Mouse (Mus musculus): ENCODE results near the gene Uggt2.

GRCm38 (mm10) chr14:119009531-119009930, 89.7 kb downstream of the Uggt2 start:
- no peak for TF ChIP-seq MAX (IDR thresholded peaks at IDR 0.05; ENCODE audit: low read depth)
- no peak for TF ChIP-seq USF1 (IDR thresholded peaks at IDR 0.05; ENCODE audit: low read depth)
- TF ChIP-seq POLR2A (IDR thresholded peaks at IDR 0.05; ENCODE audit: insufficient read length, low read depth): no peak
- no peak for TF ChIP-seq TCF12 (IDR thresholded peaks at IDR 0.05; ENCODE audit: insufficient read depth, poor library complexity, severe bottlenecking)
- TF ChIP-seq POLR2AphosphoS2 (IDR thresholded peaks at IDR 0.05; ENCODE audit: insufficient read length, low read depth): no peak
